Mouse (Mus musculus): ENCODE data around the gene Btbd8. TPM values are rescaled to one million over a fixed set of nuclear protein-coding genes. Genes with fewer than 3 reads are reported as not detected.

Gene Btbd8
- polyA plus RNA-seq, 1 experiment: 0.62 TPM

DNA sequence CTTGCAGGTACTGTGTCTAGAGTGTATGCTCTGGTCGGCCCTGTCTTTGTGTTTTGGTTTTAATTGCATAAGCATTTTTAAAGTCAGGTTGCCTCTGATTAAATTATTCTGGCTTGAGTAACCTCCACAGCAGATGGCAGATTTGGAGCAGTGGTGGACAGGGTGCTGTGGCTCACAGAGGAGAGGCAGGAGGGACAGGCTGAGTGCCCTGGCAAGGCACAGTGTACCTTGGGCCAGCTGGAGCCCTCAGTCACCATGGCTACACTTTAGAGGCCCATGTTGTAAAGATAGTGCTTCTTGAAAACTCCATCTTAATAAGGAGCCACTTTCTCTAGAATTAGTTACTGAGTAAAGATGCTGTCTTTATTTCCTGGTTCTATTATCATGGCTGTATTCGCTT, 58.2 kb downstream of the Btbd8 start:
- no peak overlapping the region for H3K4me2 ChIP-seq (ENCODE audit: low read depth)
- H3ac ChIP-seq (ENCODE audit: control insufficient read depth, insufficient read length): no peak overlapping the region
- H3K36me3 ChIP-seq (ENCODE audit: control insufficient read depth, insufficient read depth): no peaks in the 10 kb centered on the region
- H3K4me3 ChIP-seq: no peak overlapping the region
- TF ChIP-seq MAX (IDR thresholded peaks at IDR 0.05; ENCODE audit: low read depth): no peak
- no peak for TF ChIP-seq TCF12 (IDR thresholded peaks at IDR 0.05; ENCODE audit: insufficient read depth, poor library complexity, severe bottlenecking)
- TF ChIP-seq POLR2A (IDR thresholded peaks at IDR 0.05; ENCODE audit: insufficient read length, low read depth): no peak
- no peak for TF ChIP-seq SRF (IDR thresholded peaks at IDR 0.05; ENCODE audit: control insufficient read depth, insufficient read length, low read depth)
- TF ChIP-seq MYOG (IDR thresholded peaks at IDR 0.05; ENCODE audit: control insufficient read depth in 1 of 3, insufficient read depth in 1 of 3, insufficient read length in 2 of 3, low read depth in 2 of 3): no peak
- TF ChIP-seq MYOD1 (IDR thresholded peaks at IDR 0.05; ENCODE audit: control insufficient read depth in 1 of 3, insufficient read length in 2 of 3, low read depth in 2 of 3): no peak
- no peak for TF ChIP-seq E2F4 (IDR thresholded peaks at IDR 0.05; ENCODE audit: insufficient read depth)
- TF ChIP-seq CEBPB (IDR thresholded peaks at IDR 0.05; ENCODE audit: insufficient read depth, poor library complexity, severe bottlenecking): no peak
- no peak for TF ChIP-seq USF1 (IDR thresholded peaks at IDR 0.05; ENCODE audit: low read depth)
- no peaks in the 10 kb centered on the region for H3K79me2 ChIP-seq (ENCODE audit: control insufficient read depth, insufficient read depth)
- H3K27me3 ChIP-seq (ENCODE audit: control insufficient read depth, insufficient read depth, insufficient read length): no peaks in the 10 kb centered on the region

DNA sequence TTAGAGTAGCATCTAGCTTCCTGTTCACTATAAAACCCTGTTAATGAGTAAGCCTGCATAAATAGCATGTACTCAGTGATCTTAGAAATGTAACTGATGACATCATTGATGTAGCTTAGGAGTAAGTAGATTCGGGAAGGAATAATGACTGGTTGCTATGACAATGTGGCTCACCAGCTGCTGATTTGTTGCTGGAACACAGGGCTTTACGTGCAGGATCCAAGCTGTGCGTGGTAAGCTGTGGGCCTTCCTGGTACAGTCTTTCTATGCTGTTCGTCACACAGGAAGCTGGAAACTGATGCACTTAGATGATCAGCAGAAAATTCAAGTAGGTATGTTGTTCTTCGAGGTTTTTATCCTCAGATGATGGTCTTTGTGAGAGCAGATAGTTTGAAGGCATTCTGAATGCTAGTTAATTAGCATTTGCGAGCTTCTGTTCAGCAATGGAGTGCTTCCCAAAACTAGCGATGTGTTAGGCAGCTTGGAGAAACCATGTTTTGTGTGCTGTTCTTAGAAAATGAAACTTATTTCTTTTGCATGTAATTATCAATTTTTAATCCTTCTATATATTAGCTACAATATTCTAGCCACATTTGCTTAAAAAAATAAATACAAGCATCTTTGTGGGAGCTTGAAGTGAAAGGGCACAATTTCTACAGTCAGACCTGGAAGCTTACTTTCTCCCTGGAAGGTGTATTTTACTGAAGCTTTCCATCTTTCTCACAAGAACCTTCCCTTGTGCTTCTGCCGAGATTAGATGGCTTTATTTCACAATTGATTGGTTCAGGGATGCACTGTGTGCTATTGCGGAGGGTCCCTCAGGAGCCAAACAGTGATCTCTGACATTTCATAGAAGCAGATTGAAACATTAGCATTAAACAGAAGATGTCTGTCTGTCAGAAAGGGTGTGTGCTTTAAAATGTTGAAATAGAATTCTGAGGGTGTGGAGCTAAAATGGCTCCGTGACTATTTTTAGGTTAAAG, 60.0 kb downstream of the Btbd8 start:
- TF ChIP-seq POLR2A (IDR thresholded peaks at IDR 0.05; ENCODE audit: insufficient read length, low read depth) (no peak), POLR2AphosphoS2 (IDR thresholded peaks at IDR 0.05; ENCODE audit: insufficient read length, low read depth) (no peak), CEBPB (IDR thresholded peaks at IDR 0.05; ENCODE audit: insufficient read depth, poor library complexity, severe bottlenecking) (no peak), TCF3 (IDR thresholded peaks at IDR 0.05; ENCODE audit: insufficient read length, low read depth) (no peak), USF1 (IDR thresholded peaks at IDR 0.05; ENCODE audit: low read depth) (no peak), MYOD1 (IDR thresholded peaks at IDR 0.05; ENCODE audit: control insufficient read depth in 1 of 3, insufficient read length in 2 of 3, low read depth in 2 of 3) (no peak), MYOG (IDR thresholded peaks at IDR 0.05; ENCODE audit: control insufficient read depth in 1 of 3, insufficient read depth in 1 of 3, insufficient read length in 2 of 3, low read depth in 2 of 3) (no peak), TCF12 (IDR thresholded peaks at IDR 0.05; ENCODE audit: insufficient read depth, poor library complexity, severe bottlenecking) (no peak), REST (IDR thresholded peaks at IDR 0.05; ENCODE audit: insufficient read depth, insufficient read length) (no peak), MAX (IDR thresholded peaks at IDR 0.05; ENCODE audit: low read depth) (no peak), SRF (IDR thresholded peaks at IDR 0.05; ENCODE audit: control insufficient read depth, insufficient read length, low read depth) (no peak), E2F4 (IDR thresholded peaks at IDR 0.05; ENCODE audit: insufficient read depth) (no peak)
- Histone ChIP-seq H3K36me3 (ENCODE audit: control insufficient read depth, insufficient read depth) (no peaks in the 10 kb centered on the region), H3K4me3 (no peak overlapping the region), H3K79me2 (ENCODE audit: control insufficient read depth, insufficient read depth) (no peaks in the 10 kb centered on the region), H3ac (ENCODE audit: control insufficient read depth, insufficient read length) (no peak overlapping the region), H3K27me3 (ENCODE audit: control insufficient read depth, insufficient read depth, insufficient read length) (no peaks in the 10 kb centered on the region), H3K4me2 (ENCODE audit: low read depth) (peak overlapping the region; percentile 18)

DNA sequence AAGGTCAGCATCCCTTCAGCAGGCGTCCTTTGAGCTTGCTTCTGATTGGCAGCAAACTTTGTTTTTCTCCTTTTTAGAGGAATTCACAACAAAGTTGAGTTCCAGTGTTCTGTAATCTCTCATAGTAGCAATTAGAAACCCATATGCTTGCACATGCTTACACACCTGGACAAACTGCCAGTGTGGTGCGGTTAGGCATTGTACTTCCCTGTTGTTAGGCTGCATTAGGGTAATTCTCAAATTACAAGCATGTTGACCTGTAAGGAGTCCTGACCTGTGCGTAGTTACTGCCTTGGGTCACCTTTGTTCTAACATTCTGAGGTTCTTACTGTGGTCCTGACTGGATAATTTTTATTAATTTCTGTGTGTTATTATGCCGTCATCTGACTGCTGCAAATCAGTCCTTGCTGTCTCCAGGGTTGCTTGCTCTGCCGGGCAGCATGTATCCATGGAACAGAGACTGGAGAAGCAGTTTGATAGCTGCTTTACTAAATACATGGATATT, 61.1 kb downstream of the Btbd8 start:
- no peaks in the 10 kb centered on the region for H3K27me3 ChIP-seq (ENCODE audit: control insufficient read depth, insufficient read depth, insufficient read length)
- no peak overlapping the region for H3K4me2 ChIP-seq (ENCODE audit: low read depth)
- no peaks in the 10 kb centered on the region for H3K79me2 ChIP-seq (ENCODE audit: control insufficient read depth, insufficient read depth)
- no peak for TF ChIP-seq E2F4 (IDR thresholded peaks at IDR 0.05; ENCODE audit: insufficient read depth)
- no peak for TF ChIP-seq MYOG (IDR thresholded peaks at IDR 0.05; ENCODE audit: control insufficient read depth in 1 of 3, insufficient read depth in 1 of 3, insufficient read length in 2 of 3, low read depth in 2 of 3)
- TF ChIP-seq USF1 (IDR thresholded peaks at IDR 0.05; ENCODE audit: low read depth): no peak
- TF ChIP-seq TCF12 (IDR thresholded peaks at IDR 0.05; ENCODE audit: insufficient read depth, poor library complexity, severe bottlenecking): no peak
- TF ChIP-seq REST (IDR thresholded peaks at IDR 0.05; ENCODE audit: insufficient read depth, insufficient read length): no peak
- TF ChIP-seq SRF (IDR thresholded peaks at IDR 0.05; ENCODE audit: control insufficient read depth, insufficient read length, low read depth): no peak
- TF ChIP-seq TCF3 (IDR thresholded peaks at IDR 0.05; ENCODE audit: insufficient read length, low read depth): no peak
- TF ChIP-seq CEBPB (IDR thresholded peaks at IDR 0.05; ENCODE audit: insufficient read depth, poor library complexity, severe bottlenecking): no peak
- TF ChIP-seq MYOD1 (IDR thresholded peaks at IDR 0.05; ENCODE audit: control insufficient read depth in 1 of 3, insufficient read length in 2 of 3, low read depth in 2 of 3): no peak
- no peak for TF ChIP-seq POLR2AphosphoS2 (IDR thresholded peaks at IDR 0.05; ENCODE audit: insufficient read length, low read depth)
- TF ChIP-seq MAX (IDR thresholded peaks at IDR 0.05; ENCODE audit: low read depth): no peak
- no peak for TF ChIP-seq POLR2A (IDR thresholded peaks at IDR 0.05; ENCODE audit: insufficient read length, low read depth)
- H3K4me3 ChIP-seq: no peak overlapping the region
- H3ac ChIP-seq (ENCODE audit: control insufficient read depth, insufficient read length): no peak overlapping the region
- no peaks in the 10 kb centered on the region for H3K36me3 ChIP-seq (ENCODE audit: control insufficient read depth, insufficient read depth)

DNA sequence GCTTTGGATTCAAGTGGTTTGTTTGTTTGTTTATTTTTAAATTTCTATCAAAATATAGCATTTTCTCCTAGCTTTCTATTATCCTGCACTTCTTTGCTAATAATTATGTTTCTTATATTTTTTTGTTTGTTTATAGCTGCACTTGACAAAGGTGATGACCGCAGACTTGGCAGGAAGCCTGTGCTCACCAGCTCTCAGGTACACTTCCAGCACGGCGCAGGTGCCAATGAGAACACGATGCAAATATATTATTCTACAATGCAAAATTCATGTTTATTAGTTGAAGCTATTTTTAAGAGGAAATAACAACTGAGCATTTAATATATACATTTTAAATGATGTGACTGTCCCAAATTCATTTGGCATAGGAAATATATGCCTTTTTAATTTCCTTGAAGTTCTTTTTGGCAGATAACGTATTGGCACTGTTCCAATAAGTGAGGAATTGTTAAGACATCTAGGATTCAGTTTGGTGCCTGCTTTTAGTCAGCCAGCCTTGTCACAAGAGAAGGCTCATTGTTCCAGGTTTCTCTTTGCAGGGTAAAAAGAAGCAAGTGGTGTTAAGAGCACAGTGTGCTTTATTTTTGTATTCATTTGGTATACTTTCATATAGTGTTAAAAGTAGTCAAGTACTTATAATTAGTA, 62.2 kb downstream of the Btbd8 start:
- TF ChIP-seq MYOD1 (IDR thresholded peaks at IDR 0.05; ENCODE audit: control insufficient read depth in 1 of 3, insufficient read length in 2 of 3, low read depth in 2 of 3): no peak
- no peak for TF ChIP-seq E2F4 (IDR thresholded peaks at IDR 0.05; ENCODE audit: insufficient read depth)
- no peak for TF ChIP-seq MYOG (IDR thresholded peaks at IDR 0.05; ENCODE audit: control insufficient read depth in 1 of 3, insufficient read depth in 1 of 3, insufficient read length in 2 of 3, low read depth in 2 of 3)
- no peak for TF ChIP-seq MAX (IDR thresholded peaks at IDR 0.05; ENCODE audit: low read depth)
- TF ChIP-seq USF1 (IDR thresholded peaks at IDR 0.05; ENCODE audit: low read depth): no peak
- Histone ChIP-seq H3K4me2 (ENCODE audit: low read depth) (no peak overlapping the region), H3K4me3 (no peak overlapping the region), H3K79me2 (ENCODE audit: control insufficient read depth, insufficient read depth) (no peaks in the 10 kb centered on the region), H3ac (ENCODE audit: control insufficient read depth, insufficient read length) (no peak overlapping the region), H3K27me3 (ENCODE audit: control insufficient read depth, insufficient read depth, insufficient read length) (no peaks in the 10 kb centered on the region), H3K36me3 (ENCODE audit: control insufficient read depth, insufficient read depth) (no peaks in the 10 kb centered on the region)
